Mouse (Mus musculus) stomach, postnatal 0 days (tissue): ENCODE measurements around the gene Wnt9a.

ENCODE experiments used
- CTCF ChIP-seq: IDR thresholded peaks from 2 replicates; pipeline ENCODE4 v1.5.1; 2016; ENCODE audit warnings: antibody characterized with exemption, low read depth, mild to moderate bottlenecking, moderate library complexity
- EP300 ChIP-seq: optimal IDR thresholded peaks from 2 replicates; pipeline ENCODE3; 2016; ENCODE audit warnings: antibody characterized with exemption

DNA sequence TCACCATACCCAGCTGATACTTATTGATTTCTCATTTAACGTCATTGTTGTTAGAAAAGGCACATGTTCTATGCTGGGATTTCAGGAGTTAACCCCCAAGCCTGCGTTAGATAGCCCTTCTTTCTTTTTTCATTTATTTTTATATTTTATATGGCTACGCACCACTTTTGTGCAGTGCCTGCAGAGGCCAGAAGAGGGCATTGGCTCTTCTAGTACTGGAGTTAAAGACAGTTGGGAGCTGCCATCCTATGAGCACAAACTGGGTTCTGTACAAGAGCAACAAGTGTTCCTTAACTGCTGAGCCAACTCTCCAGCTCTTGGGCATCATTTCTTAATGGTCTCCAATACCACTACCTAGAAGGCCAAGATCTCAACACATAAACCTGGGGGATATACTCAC lies 6.5 kb upstream of the Wnt9a start:
- TF ChIP-seq CTCF (peak; percentile 74), EP300 (no peak)
